Mouse (Mus musculus): Measurements from ENCODE around the gene Uprt.

GRCm38 (mm10) chrX:104545283-104545682 is 62.7 kb downstream of the Uprt start:
- peak; percentile 80 for TF ChIP-seq EP300 (IDR thresholded peaks at IDR 0.05; ENCODE audit: low read depth)
- no peak for TF ChIP-seq CTCF (IDR thresholded peaks at IDR 0.05; ENCODE audit: low read depth)
